Mouse (Mus musculus) CH12.LX (cell line): ENCODE results near the gene Vps36. TPM values are rescaled to one million over a fixed set of nuclear protein-coding genes. Genes with fewer than 3 reads are reported as not detected.

Experiments
- DNase-seq: peaks from one replicate; pipeline ENCODE4 v3.0.0-alpha.2; 2013; ENCODE audit errors: extremely low read depth
- H3K27ac ChIP-seq: 2 replicates; pipeline ENCODE4 v1.5.1; 2012; ENCODE audit warnings: low read depth, mild to moderate bottlenecking, control low read depth, moderate library complexity; ENCODE audit not compliant: insufficient read depth
- H3K27me3 ChIP-seq: replicated peaks from 2 replicates; pipeline ENCODE3; 2012; ENCODE audit warnings: inconsistent platforms
- H3K36me3 ChIP-seq, 2 experiments: replicated peaks in 1 of 2; 2 replicates each; pipeline versions ENCODE3 to v1.6.1; 2012; ENCODE audit warnings: inconsistent platforms in 1 of 2, low read length in 1 of 2, mild to moderate bottlenecking in 1 of 2, mixed read lengths in 1 of 2, moderate library complexity in 1 of 2; ENCODE audit not compliant: control insufficient read depth in 1 of 2, insufficient read depth in 1 of 2
- H3K4me1 ChIP-seq, 2 experiments: 2 replicates each; pipeline ENCODE4 v1.6.1; 2012; ENCODE audit warnings: inconsistent platforms in 1 of 2, moderate library complexity in 1 of 2; ENCODE audit not compliant: insufficient read depth in 2 of 2, control insufficient read depth in 1 of 2
- H3K4me2 ChIP-seq: 2 replicates; pipeline ENCODE4 v1.6.1; 2012; ENCODE audit warnings: low read depth, mild to moderate bottlenecking, control low read depth; ENCODE audit not compliant: poor library complexity, insufficient read depth, severe bottlenecking
- H3K4me3 ChIP-seq, 3 experiments: fragments of 150-350 bp in 1 of 3; sonication (generic) in 1 of 3; replicated peaks in 1 of 3; 2 replicates each; pipeline versions ENCODE3 to v1.5.1; 2011 to 2012; ENCODE audit warnings: low read depth in 2 of 3, low read length in 2 of 3, mild to moderate bottlenecking in 2 of 3, moderate library complexity in 2 of 3, control low read depth in 1 of 3, improper control_type of control experiment in 1 of 3, inconsistent platforms in 1 of 3, mixed read lengths in 1 of 3; ENCODE audit not compliant: poor library complexity in 1 of 3
- H3K79me2 ChIP-seq: replicated peaks from 2 replicates; pipeline ENCODE4 v1.6.1; 2012; ENCODE audit warnings: mild to moderate bottlenecking, moderate library complexity; ENCODE audit not compliant: control insufficient read depth, poor library complexity, insufficient read depth, severe bottlenecking; ENCODE audit errors: extremely low read depth
- H3K9ac ChIP-seq: 2 replicates; pipeline ENCODE4 v1.6.1; 2012; ENCODE audit warnings: low read depth, mild to moderate bottlenecking, control low read depth, moderate library complexity; ENCODE audit not compliant: insufficient read depth
- H3K9me3 ChIP-seq: replicated peaks from 2 replicates; pipeline ENCODE3; 2012; ENCODE audit warnings: low read length, inconsistent platforms, mixed read lengths
- CHD1 ChIP-seq: IDR thresholded peaks from 2 replicates; pipeline ENCODE4 v1.6.1; 2012; ENCODE audit warnings: low read depth, low read length, improper control_type of control experiment, inconsistent platforms
- CTCF ChIP-seq, 2 experiments: IDR thresholded peaks in 1 of 2; conservative IDR thresholded peaks in 1 of 2; 2 replicates each; pipeline ENCODE4 v1.5.1; 2011 to 2012; ENCODE audit warnings: low read depth in 2 of 2, low read length in 2 of 2, improper control_type of control experiment in 1 of 2, inconsistent platforms in 1 of 2, mild to moderate bottlenecking in 1 of 2, moderate library complexity in 1 of 2
- E2F4 ChIP-seq: IDR thresholded peaks from 2 replicates; pipeline ENCODE4 v1.6.1; 2011; ENCODE audit warnings: low read depth, low read length, improper control_type of control experiment; ENCODE audit not compliant: insufficient replicate concordance
- GABPA ChIP-seq: IDR thresholded peaks from 2 replicates; pipeline ENCODE4 v1.6.1; 2012; ENCODE audit warnings: low read depth, low read length, improper control_type of control experiment, inconsistent platforms; ENCODE audit not compliant: insufficient replicate concordance
- HCFC1 ChIP-seq: IDR thresholded peaks from 2 replicates; pipeline ENCODE4 v1.6.1; 2012; ENCODE audit warnings: low read depth, mild to moderate bottlenecking, inconsistent platforms, low read length, improper control_type of control experiment
- IRF4 ChIP-seq: IDR thresholded peaks from 2 replicates; pipeline ENCODE4 v1.6.1; 2014; ENCODE audit warnings: low read depth, mild to moderate bottlenecking, inconsistent platforms, low read length, improper control_type of control experiment
- JUN ChIP-seq: IDR thresholded peaks from 2 replicates; pipeline ENCODE4 v1.6.1; 2011; ENCODE audit warnings: low read depth, mild to moderate bottlenecking, low read length, improper control_type of control experiment, moderate library complexity; ENCODE audit not compliant: insufficient read depth
- MAFK ChIP-seq: IDR thresholded peaks from 2 replicates; pipeline ENCODE4 v1.6.1; 2011; ENCODE audit warnings: low read length, improper control_type of control experiment; ENCODE audit not compliant: insufficient replicate concordance
- MEF2A ChIP-seq: IDR thresholded peaks from 2 replicates; pipeline ENCODE4 v1.6.1; 2014; ENCODE audit warnings: low read depth, mild to moderate bottlenecking, inconsistent platforms, low read length, improper control_type of control experiment, borderline replicate concordance
- NELFE ChIP-seq: IDR thresholded peaks from 2 replicates; pipeline ENCODE4 v1.6.1; 2011; ENCODE audit warnings: low read depth, low read length, improper control_type of control experiment
- NRF1 ChIP-seq: IDR thresholded peaks from 2 replicates; pipeline ENCODE4 v1.6.1; 2014; ENCODE audit warnings: low read depth, mild to moderate bottlenecking, inconsistent platforms, low read length, improper control_type of control experiment, moderate library complexity
- PAX5 ChIP-seq: IDR thresholded peaks from 2 replicates; pipeline ENCODE4 v1.6.1; 2012; ENCODE audit warnings: low read length, inconsistent platforms, mixed read lengths
- SIN3A ChIP-seq: IDR thresholded peaks from 2 replicates; pipeline ENCODE4 v1.6.1; 2012; ENCODE audit warnings: low read length, improper control_type of control experiment, inconsistent platforms
- TBP ChIP-seq: conservative IDR thresholded peaks from 2 replicates; pipeline ENCODE4 v1.6.1; 2011; ENCODE audit warnings: low read depth, low read length, improper control_type of control experiment
- USF2 ChIP-seq: conservative IDR thresholded peaks from 2 replicates; pipeline ENCODE4 v1.6.1; 2011; ENCODE audit warnings: low read depth, low read length, improper control_type of control experiment
- ZKSCAN1 ChIP-seq: IDR thresholded peaks from 2 replicates; pipeline ENCODE4 v1.6.1; 2012; ENCODE audit warnings: low read depth, inconsistent platforms, low read length, improper control_type of control experiment, borderline replicate concordance
- ZMIZ1 ChIP-seq: IDR thresholded peaks from 2 replicates; pipeline ENCODE4 v1.6.1; 2012; ENCODE audit warnings: low read depth, mild to moderate bottlenecking, inconsistent platforms, low read length, improper control_type of control experiment
- ZNF384 ChIP-seq: IDR thresholded peaks from 2 replicates; pipeline ENCODE4 v1.6.1; 2012; ENCODE audit warnings: low read depth, low read length, improper control_type of control experiment, inconsistent platforms
- dilution Hi-C: fragments of 300-500 bp; cut with MboI; formaldehyde crosslinking; loops from 2 replicates; pipeline ENCODE4 v1.14.3; 2020; ENCODE audit warnings: low sequenced_read_pairs; ENCODE audit not compliant: extremely low pct_unique_long_range_greater_than_20kb, extremely low pct_ligation_motif_present
- in situ Hi-C: fragments of 300-500 bp; cut with MboI; formaldehyde crosslinking; loops from 3 replicates; pipeline ENCODE4 v1.14.3; 2019; ENCODE audit warnings: low sequenced_read_pairs, low pct_ligation_motif_present, low pct_unique_long_range_greater_than_20kb, mixed read lengths
- polyA plus RNA-seq: library from polyadenylated mRNA; unstranded; fragments of >175 nt; gene quantifications from 2 replicates; pipeline ENCODE4 v1.2.1, GENCODE M21; 2012; ENCODE audit warnings: low read depth; ENCODE audit not compliant: insufficient read length
- total RNA-seq, 2 experiments: library from RNA; depleted of rRNA; stranded (reverse); fragments of 300-350 nt in 1 of 2; fragments of >200 nt in 1 of 2; gene quantifications; 2 replicates each; pipeline ENCODE4 v1.2.3; 2012 to 2014

Gene Vps36
- total and polyA plus RNA-seq, 3 experiments, result 17.8 to 43.1 (median 24.7) TPM

GRCm38 (mm10) chr8:22259531-22259930 is 66.9 kb downstream of the Vps36 start:
- in situ Hi-C loops, result no loop called here
- no peaks in the 10 kb centered on the region for H3K27me3 ChIP-seq
- H3K4me3 ChIP-seq, result no peak overlapping the region
- H3K9me3 ChIP-seq, result no peaks in the 10 kb centered on the region
- peaks cover 0 to 6% of the 10 kb centered on the region in 2 experiments for H3K36me3 ChIP-seq
- no peak overlapping the region for H3K4me2 ChIP-seq
- no peaks in the 10 kb centered on the region for H3K79me2 ChIP-seq
- dilution Hi-C loops, result no loop called here
- H3K9ac ChIP-seq, result no peak overlapping the region
- H3K27ac ChIP-seq, result no peak overlapping the region
- TF ChIP-seq ZMIZ1, result no peak
- no peak for TF ChIP-seq MEF2A
- TF ChIP-seq IRF4, result no peak
- TF ChIP-seq CHD1, result no peak
- TF ChIP-seq NRF1, result no peak
- TF ChIP-seq MAFK, result no peak
- no peak for TF ChIP-seq ZNF384
- TF ChIP-seq E2F4, result no peak
- no peak for TF ChIP-seq TBP
- TF ChIP-seq GABPA, result no peak
- TF ChIP-seq SIN3A, result no peak
- no peak for DNase-seq
- peaks cover 0 to 8% of the 10 kb centered on the region in 2 experiments; a peak in 2 of 4 replicates for H3K4me1 ChIP-seq

GRCm38 (mm10) chr8:22260091-22260722 is 67.6 kb downstream of the Vps36 start:
- Histone ChIP-seq H3K27me3 (no peaks in the 10 kb centered on the region), H3K36me3 (peaks cover 0 to 6% of the 10 kb centered on the region in 2 experiments), H3K9ac (no peak overlapping the region), H3K9me3 (no peaks in the 10 kb centered on the region), H3K4me3 (no peak overlapping the region), H3K79me2 (no peaks in the 10 kb centered on the region), H3K4me1 (peaks cover 0 to 8% of the 10 kb centered on the region in 2 experiments; a peak in 2 of 4 replicates), H3K27ac (no peak overlapping the region), H3K4me2 (no peak overlapping the region)
- no peak for TF ChIP-seq ZKSCAN1
- TF ChIP-seq E2F4, result no peak
- TF ChIP-seq PAX5, result no peak
- TF ChIP-seq JUN, result no peak
- TF ChIP-seq NELFE, result no peak
- no peak for TF ChIP-seq USF2
- no peak for TF ChIP-seq HCFC1
- TF ChIP-seq ZMIZ1, result no peak
- no peak for TF ChIP-seq GABPA
- no peak for TF ChIP-seq CTCF (conservative IDR thresholded peaks at IDR 0.05 in 1 of 2, IDR thresholded peaks at IDR 0.05 in 1 of 2; ENCODE audit: low read depth in 2 of 2, low read length in 2 of 2)
- dilution Hi-C loops (no loop called here), in situ Hi-C loops (no loop called here)
- DNase-seq, result no peak
